Mouse (Mus musculus): ENCODE results near the gene Lrp1. TPM values are rescaled to one million over a fixed set of nuclear protein-coding genes. Genes with fewer than 3 reads are reported as not detected.

Lrp1 gene
- polyA plus RNA-seq, 1 experiment = 57.8 TPM

DNA sequence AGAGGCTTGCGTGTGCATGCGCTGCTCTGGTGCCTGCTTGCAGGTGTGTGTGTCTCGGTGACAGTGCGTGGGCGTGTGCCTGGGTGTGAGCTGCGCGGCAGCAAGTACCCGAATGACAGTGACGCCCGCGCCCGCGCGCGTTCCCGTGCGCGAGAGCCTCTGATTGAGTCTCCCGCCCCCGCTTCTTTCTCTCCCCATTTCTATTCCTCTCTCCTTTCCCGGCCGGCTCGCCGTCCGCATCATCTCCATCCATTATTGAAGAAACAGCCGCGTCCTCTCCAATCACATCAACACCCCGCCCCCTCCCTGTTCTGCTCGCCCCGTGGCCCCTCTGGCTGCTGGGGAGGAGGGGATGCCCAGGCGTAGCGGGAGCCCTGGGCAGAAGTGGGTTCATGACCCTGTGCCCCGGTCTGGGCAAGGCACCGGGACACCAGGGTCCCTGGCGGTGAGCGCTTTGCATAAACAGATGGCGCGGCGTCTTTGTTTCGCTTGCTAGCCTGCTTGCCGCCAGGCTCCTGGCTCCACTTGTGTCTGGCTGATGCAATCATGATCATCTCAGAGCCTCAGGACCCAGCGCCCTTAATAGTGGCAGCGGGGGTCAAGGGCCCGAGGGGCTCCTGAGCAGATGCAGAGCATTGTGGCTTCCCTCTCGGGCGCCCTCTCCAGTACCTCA is 109.2 kb downstream of the Lrp1 start:
- under 1% methylated on average over 45 of the region's 46 CpGs for WGBS
- H3K27ac ChIP-seq (ENCODE audit: insufficient read depth, low read depth, low read length) = no peak overlapping the region
- DNase-seq = no peak

DNA sequence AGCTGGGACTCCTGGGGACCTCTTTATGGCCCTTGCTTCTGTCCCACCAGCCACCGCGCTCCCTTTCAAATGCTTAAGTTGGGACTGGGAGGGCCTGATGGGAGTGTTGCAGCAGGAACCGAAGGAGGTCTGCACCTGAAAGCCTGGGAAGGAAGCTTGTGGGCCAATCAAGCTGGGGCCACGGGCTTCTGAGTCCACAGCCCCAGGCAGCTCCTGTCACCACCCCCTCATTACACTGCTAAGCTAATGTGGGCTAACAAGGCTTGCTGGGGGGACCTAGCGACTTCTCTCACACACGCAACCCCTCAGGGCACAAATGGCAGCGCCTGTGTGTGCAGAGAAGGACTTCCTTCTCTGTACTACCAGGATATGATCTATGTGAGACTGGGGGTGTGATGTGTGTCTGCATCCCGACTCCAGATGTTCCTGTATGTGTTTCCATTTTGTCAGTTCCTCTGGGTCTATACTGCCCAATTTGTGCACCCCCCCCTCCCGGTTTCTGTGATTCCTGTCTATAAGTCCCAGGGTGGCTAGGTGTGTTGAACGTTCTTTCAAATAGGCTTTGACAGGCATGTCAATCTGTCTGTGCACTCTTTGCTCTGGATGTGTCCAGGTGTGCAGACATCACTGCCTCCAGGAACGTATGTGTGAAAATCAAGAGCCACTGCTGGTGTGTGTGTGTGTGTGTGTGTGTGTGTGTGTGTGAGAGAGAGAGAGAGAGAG is 109.9 kb downstream of the Lrp1 start:
- Histone ChIP-seq H3K36me3 (ENCODE audit: control insufficient read depth, insufficient read depth, low read length) (no peaks in the 10 kb centered on the region), H3K4me1 (ENCODE audit: control insufficient read depth, insufficient read depth, low read length) (peaks cover 3% of the 10 kb centered on the region; the same call in 1 of the 2 replicates), H3K4me3 (ENCODE audit: insufficient read depth, low read depth, low read length) (no peak overlapping the region), H3K27ac (ENCODE audit: insufficient read depth, low read depth, low read length) (no peak overlapping the region), H3K27me3 (replicated peaks; ENCODE audit: control insufficient read depth, insufficient read depth, low read length) (0 out of 2 replicates have a peak, but pooled peaks cover 1% of the 10 kb centered on the region)
- no peak for TF ChIP-seq POLR2A (IDR thresholded peaks at IDR 0.05; ENCODE audit: low read depth, low read length)
- TF ChIP-seq CTCF (conservative IDR thresholded peaks at IDR 0.05; ENCODE audit: insufficient read depth, insufficient read length, low read depth, low read length) = no peak
- no peak for DNase-seq
- 27% methylated on average over 11 of the region's 11 CpGs for WGBS

More for the DNA sequence above, 109.2 kb downstream of the Lrp1 start:
- Histone ChIP-seq H3K4me1 (ENCODE audit: control insufficient read depth, insufficient read depth, low read length) (peaks cover 10% of the 10 kb centered on the region; the same call in 1 of the 2 replicates), H3K36me3 (ENCODE audit: control insufficient read depth, insufficient read depth, low read length) (no peaks in the 10 kb centered on the region), H3K27me3 (replicated peaks; ENCODE audit: control insufficient read depth, insufficient read depth, low read length) (0 out of 2 replicates have a peak, but pooled peaks cover 1% of the 10 kb centered on the region), H3K4me3 (ENCODE audit: insufficient read depth, low read depth, low read length) (peak overlapping the region; percentile 33; the same call in 1 of the 2 replicates)
- TF ChIP-seq CTCF (conservative IDR thresholded peaks at IDR 0.05; ENCODE audit: insufficient read depth, insufficient read length, low read depth, low read length) (no peak), POLR2A (IDR thresholded peaks at IDR 0.05; ENCODE audit: low read depth, low read length) (no peak)

DNA sequence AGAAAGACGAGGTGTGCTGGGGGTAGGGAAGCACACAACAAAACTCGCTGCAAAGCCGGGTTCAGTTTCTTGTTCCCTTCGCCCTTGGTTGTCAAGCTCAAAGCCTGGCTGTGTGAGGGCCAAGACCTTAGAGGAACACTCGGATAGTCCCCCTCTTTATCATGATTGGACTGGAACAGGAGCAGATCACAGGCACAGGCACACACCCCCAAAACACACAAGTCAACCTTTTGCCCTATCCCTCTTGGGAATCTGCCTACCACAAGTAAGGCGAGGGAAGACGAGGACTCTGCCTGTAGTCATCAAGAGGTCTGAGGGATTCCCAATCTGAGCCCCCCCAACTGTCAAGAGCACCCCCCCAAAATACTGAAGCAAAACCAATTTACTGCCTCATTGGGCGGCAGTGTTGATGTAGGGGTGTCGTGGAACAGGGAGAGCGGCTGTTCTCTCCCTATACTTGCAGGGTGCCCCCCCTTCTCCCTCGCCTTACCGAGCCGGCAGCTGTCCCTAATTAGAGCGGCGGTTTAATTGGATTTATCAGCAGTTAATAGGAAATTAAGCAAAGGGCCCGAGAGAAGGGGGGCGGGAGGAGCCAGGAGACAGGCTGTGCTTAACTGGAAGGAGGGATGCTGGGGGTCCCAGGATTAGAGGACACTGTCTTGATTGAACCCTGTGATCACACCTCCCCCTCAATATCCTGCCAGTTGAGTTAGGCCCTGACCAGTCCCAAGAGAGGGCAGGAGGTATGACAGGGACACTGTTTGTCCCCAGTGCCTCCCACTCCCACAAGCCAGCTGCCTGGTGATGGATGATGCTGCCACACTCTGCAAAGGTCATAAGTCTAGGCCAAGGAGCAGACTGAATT is 110.9 kb downstream of the Lrp1 start:
- Histone ChIP-seq H3K4me1 (ENCODE audit: control insufficient read depth, insufficient read depth, low read length) (no peaks in the 10 kb centered on the region), H3K27ac (ENCODE audit: insufficient read depth, low read depth, low read length) (no peak overlapping the region), H3K4me3 (ENCODE audit: insufficient read depth, low read depth, low read length) (no peak overlapping the region), H3K27me3 (replicated peaks; ENCODE audit: control insufficient read depth, insufficient read depth, low read length) (0 out of 2 replicates have a peak, but pooled peaks cover 1% of the 10 kb centered on the region), H3K36me3 (ENCODE audit: control insufficient read depth, insufficient read depth, low read length) (no peaks in the 10 kb centered on the region)
- TF ChIP-seq POLR2A (IDR thresholded peaks at IDR 0.05; ENCODE audit: low read depth, low read length) (no peak), CTCF (conservative IDR thresholded peaks at IDR 0.05; ENCODE audit: insufficient read depth, insufficient read length, low read depth, low read length) (no peak)
- WGBS = 28% methylated on average over 17 of the region's 17 CpGs
- no peak for DNase-seq

DNA sequence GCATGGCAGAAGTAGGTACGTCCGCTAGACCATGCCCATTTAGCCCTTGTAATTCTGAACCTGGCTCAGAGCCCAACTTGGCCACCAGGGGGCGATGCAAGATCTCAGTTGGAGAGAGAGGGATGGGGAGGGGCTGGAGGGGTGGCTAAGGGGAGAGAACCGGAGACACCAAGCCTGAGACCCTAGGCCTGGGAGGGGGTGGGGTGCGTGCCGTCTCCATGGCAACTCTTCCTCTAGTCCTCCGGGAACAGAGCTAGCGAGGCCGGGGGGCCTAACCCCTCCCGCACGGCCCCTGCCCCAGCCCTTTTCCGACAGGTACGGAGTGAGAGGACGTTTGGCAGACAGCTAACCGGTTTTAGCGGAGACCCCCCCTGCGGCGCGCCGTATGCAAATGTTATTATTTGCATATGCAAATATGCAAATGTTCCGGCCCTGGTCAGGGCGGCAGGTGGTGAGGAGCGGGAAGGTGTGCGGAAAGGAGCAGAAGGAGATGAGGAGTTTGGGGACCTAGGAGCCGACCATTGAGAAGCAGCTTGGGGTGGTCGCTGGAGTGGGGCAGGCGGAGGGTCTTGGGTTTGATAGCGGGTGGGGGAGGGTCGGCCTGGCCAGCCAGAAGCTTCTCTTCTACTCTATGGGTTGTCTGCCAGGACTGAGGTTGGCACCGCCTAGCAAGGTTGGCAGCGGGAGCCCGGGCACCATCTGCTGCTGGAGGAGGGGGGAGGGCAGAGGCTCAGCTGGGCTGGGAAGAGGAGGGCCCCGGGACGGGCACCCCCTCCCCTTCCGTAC is 111.7 kb downstream of the Lrp1 start:
- no peaks in the 10 kb centered on the region for H3K4me1 ChIP-seq (ENCODE audit: control insufficient read depth, insufficient read depth, low read length)
- no peak overlapping the region for H3K27ac ChIP-seq (ENCODE audit: insufficient read depth, low read depth, low read length)
- WGBS = 2% methylated on average over 35 of the region's 35 CpGs
- TF ChIP-seq CTCF (conservative IDR thresholded peaks at IDR 0.05; ENCODE audit: insufficient read depth, insufficient read length, low read depth, low read length) (peak; percentile 80), POLR2A (IDR thresholded peaks at IDR 0.05; ENCODE audit: low read depth, low read length) (no peak)
- no peaks in the 10 kb centered on the region for H3K36me3 ChIP-seq (ENCODE audit: control insufficient read depth, insufficient read depth, low read length)
- H3K4me3 ChIP-seq (ENCODE audit: insufficient read depth, low read depth, low read length) = peak overlapping the region; percentile 26; the same call in 1 of the 2 replicates
- DNase-seq = peak; percentile 85
- H3K27me3 ChIP-seq (replicated peaks; ENCODE audit: control insufficient read depth, insufficient read depth, low read length) = 0 out of 2 replicates have a peak, but pooled peaks cover 1% of the 10 kb centered on the region

DNA sequence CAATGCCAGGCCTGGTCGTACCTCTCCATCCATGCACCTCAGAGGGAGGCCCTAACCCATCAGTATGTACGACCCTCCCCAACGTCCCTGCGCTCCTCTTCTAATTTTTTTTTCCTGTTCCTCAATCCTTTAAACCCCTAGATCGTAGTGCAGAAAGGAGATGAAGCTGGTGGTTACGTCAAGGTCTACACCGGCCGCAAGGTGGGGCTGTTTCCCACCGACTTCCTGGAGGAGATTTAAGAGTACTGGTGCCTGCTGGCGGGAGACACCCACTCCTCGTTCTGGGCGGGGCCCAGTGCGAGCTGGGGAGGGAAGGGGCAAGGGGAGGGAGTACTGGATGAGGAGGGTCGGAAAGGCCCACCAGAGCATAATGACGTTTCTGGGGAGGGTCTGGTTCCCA is 112.7 kb downstream of the Lrp1 start:
- Histone ChIP-seq H3K36me3 (ENCODE audit: control insufficient read depth, insufficient read depth, low read length) (no peaks in the 10 kb centered on the region), H3K4me3 (ENCODE audit: insufficient read depth, low read depth, low read length) (no peak overlapping the region), H3K27me3 (replicated peaks; ENCODE audit: control insufficient read depth, insufficient read depth, low read length) (0 out of 2 replicates have a peak, but pooled peaks cover 1% of the 10 kb centered on the region), H3K27ac (ENCODE audit: insufficient read depth, low read depth, low read length) (no peak overlapping the region), H3K4me1 (ENCODE audit: control insufficient read depth, insufficient read depth, low read length) (no peaks in the 10 kb centered on the region)
- WGBS = 12% methylated on average over 15 of the region's 15 CpGs
- DNase-seq = peak; percentile 75
- no peak for TF ChIP-seq POLR2A (IDR thresholded peaks at IDR 0.05; ENCODE audit: low read depth, low read length)
- TF ChIP-seq CTCF (conservative IDR thresholded peaks at IDR 0.05; ENCODE audit: insufficient read depth, insufficient read length, low read depth, low read length) = peak; percentile 71

All from kidney, adult 2 months (tissue).